Mouse (Mus musculus) megakaryocyte, adult 5-6 weeks (primary cell): ENCODE results near the gene Zcchc14. TPM values are rescaled to one million over a fixed set of nuclear protein-coding genes. Genes with fewer than 3 reads are reported as not detected.
"Not testable (repeated sequence)": the region's sequence is repeated elsewhere in the genome, so short reads cannot be mapped to it uniquely, and the experiment has no call there.

ENCODE experiments used
- ATAC-seq: 2 replicates; pipeline ENCODE4 v1.8.0; 2016; ENCODE audit warnings: mild to moderate bottlenecking, inconsistent platforms; ENCODE audit not compliant: poor library complexity, severe bottlenecking
- total RNA-seq, 2 experiments: library from RNA; stranded (forward) in 1 of 2; stranded (reverse) in 1 of 2; fragments of 153-499, 151-499 nt in 1 of 2; fragments of 221-1000, 200-1000 nt in 1 of 2; gene quantifications; 2 replicates each; pipeline versions ENCODE4 v1.2.3 to v1.2.4; 2015 to 2017

Zcchc14 gene
- total RNA-seq, 2 experiments from 2014 or later = 0.56 to 0.99 TPM

DNA sequence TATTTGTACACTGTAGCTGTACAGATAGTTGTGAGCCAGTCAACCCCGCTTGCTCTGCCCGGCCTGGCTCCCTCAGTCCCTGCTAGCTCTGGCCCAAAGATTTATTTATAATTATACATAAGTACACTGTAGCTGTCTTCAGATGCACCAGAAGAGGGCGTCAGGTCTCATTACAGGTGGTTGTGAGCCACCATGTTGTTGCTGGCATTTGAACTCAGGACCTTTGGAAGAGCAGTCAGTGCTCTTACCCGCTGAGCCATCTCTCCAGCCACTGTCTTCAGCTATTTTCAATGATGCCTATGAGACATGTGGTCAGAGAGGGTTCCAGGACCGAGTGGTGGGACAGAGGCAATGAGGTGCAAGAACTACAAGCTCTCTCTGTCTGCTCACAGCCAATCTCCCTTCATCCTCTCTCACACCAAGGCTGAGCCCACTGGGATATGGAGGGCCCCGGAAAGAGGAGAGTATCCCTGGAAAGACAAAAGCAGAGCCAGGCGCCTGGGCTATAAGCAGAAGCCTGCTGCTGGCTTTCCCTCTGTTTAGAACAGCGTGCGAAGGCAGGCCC lies 15.3 kb upstream of the Zcchc14 start:
- not testable (repeated sequence) for ATAC-seq

DNA sequence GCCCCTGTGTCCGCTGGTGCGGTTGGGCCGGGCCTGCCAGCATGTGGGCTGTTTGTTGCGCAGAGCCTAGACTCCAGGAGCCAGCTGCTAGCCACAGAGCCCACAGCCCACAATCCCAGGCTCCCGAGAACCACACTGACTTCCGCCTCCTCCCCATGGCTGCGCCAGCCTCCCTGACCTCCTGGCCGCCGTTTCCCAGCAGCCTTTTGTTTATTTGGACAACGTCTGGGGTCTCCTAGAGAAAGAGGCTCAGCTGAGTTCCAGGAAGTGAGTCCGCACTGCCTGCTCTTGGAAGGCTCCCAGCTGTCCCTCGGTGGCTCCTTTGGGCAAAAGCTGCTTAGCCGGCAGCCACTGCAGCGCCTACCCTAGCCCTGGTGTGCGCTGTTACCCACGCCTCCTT lies 12.6 kb upstream of the Zcchc14 start:
- no peak for ATAC-seq

DNA sequence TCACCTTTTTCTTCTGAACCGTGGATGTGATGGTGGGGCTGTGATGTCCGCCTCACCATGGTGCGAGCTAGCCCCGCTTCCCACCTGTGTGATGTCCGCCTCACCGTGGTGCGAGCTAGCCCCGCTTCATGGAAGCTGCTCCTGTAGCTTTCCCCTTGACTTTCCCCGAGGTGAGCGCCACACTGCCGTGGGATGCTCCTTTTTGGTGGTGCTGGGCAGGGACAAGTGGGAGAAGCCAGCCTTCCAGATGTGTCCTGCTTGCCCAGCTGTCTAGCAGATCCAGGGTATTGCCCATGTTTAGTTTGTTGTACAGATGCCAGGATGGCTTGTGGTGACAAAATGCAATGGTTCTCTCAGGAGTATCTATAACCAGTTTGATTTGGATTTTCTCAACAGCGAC lies 10.4 kb upstream of the Zcchc14 start:
- no peak for ATAC-seq

DNA sequence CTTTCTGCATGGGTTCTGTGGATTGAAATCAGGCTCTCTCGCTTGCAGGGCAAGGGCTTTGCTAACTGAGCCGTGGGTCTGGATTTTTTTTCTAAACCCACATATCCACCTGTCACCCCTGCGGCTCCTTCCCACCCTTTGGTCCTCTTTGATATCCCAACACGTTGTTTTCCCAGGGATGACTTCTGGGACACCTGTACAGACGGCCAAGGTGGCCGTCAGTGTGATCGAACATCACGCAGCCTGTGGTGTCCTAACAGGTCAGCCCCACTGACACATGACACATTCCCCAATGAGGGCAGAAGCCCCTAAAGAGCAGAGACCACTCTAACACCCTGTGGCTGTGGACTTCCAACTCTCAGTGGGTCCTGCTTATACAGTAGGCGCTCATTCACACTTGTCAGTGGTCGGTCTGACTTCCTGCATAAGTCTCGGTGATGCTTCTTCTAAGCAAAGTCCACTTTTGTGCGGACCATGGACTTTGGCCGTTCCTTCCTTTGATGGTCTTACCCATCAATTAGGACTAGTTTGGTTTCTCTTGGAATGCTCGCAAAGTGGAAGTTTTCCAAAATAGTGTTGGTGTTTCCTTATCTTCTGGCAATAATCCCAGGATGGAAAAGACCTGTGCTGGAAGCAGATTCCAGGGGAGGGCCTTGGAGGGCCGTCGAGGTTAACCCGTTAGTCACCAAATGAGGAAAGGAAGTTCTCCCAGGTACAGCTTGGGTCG lies 9.1 kb upstream of the Zcchc14 start:
- ATAC-seq = no peak

DNA sequence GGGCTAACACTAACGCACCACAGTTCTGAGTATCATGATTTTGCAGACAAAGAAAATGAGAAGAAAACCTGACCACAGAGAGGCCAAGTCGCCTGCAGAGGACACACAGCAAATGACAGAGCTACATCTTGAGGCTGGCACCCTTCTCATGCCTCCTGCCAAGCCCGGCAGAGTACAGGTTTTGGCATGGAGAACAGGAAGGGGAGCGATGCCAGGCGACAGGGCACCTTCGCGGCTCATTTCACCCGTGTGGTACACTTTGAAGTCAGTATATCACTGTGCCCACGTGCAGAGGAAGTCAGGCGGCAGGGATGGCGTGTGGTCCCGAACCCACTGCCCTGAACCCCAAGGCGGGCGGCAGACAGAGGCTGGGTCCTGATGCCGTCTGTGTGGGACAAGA lies 7.9 kb upstream of the Zcchc14 start:
- no peak for ATAC-seq

DNA sequence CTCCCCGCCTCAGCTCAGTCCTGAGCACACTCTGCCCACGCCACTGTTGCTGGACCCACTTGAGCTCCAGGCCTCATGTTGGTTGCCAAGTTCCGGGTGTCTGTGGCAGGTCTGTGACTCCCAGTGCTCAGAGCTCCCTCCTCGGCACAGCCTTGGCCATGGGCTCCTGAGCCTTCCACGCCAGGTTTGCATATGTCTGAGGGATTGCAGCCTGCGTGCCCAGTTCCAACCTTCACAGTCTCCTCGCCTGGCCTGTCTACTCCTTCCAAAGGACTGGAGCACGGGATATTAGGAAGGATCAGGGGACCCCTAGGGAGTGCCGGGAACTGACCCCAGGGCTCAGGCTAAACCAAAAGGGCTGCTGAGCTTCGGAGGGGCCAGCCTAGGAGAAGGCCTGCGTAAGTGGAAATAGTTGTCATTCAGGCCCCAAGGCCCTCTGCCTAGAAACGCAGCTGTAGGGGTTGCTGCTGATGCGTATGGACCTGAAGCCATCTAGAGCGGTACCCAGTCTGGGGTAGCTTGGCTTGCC lies 2.3 kb upstream of the Zcchc14 start:
- no peak for ATAC-seq

DNA sequence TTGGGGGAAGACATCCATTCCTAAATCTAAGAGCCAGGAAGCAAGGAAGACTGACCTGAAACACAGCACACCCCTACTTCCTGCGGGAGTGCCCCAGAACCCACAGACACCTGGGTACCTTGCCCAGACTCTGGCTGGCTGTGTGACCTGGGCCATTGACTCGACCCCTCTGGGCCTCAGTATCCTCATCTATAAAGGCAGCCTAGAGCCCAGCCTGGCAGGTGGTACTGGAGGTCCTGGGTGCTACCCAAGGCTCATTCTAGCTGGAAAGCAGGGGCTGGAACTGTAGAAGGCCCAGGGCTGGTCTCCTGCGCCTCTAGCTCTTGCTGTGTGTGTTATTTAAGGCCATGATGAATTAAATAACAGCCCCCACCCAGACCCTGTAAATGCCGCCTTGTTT lies 1.4 kb upstream of the Zcchc14 start:
- no peak for ATAC-seq

DNA sequence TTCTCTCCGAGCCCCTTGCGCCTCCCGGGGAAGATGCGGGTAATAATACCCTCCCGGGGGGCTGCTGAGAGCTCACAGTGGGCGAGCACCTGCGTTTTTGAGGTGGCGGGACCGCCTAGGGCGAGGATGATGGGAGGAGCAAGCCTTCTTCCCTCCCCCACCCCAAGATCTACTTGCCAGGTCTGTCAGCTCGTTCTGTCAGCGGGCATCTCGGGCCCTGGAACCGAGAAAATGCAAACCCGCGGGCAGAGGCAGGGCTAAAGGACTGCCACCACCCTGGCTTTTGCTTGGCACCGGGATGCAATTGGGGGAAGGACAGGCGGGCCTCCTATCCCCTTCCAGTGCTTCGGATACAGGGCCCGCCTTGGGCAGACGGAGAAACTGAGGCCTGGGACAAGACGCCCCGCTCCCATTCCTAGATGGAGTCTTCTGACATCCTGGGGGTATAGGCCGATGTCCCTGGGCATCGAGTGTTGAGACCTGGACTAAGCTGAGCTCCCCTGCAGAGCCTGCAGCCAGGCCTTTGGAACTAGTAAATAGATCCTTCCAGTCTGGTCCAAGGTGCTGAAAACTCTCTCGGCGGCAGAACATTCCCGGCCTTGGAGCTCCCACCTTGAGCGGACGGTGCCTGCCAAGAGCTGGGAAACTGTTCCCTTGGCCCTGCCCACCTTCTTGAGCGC lies 779 bp upstream of the Zcchc14 start:
- ATAC-seq = no peak

DNA sequence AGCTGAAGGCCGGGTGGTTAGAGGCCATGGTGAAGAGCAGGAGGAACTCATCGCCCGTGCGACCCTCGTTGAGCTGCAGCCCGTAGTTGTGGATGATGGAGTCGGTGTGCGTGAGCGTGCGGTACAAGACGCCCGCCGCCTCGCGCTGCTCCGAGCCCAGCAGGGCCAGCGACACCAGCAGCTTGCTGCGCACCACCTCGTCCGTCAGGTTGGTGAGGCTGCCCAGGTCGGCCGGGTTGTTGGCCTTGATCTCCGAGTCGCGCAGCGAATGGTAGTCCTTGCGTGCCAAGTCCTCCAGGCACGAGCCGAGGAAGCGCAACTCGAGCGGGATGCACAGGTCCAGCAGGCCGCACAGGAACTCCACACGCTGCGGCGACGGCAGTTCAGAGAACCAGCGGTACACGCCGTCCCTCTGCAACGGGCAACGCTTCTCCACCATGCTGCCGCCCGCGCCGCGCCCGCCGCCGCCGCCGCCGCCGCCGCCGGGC lies 783 bp downstream of the Zcchc14 start:
- no peak for ATAC-seq

DNA sequence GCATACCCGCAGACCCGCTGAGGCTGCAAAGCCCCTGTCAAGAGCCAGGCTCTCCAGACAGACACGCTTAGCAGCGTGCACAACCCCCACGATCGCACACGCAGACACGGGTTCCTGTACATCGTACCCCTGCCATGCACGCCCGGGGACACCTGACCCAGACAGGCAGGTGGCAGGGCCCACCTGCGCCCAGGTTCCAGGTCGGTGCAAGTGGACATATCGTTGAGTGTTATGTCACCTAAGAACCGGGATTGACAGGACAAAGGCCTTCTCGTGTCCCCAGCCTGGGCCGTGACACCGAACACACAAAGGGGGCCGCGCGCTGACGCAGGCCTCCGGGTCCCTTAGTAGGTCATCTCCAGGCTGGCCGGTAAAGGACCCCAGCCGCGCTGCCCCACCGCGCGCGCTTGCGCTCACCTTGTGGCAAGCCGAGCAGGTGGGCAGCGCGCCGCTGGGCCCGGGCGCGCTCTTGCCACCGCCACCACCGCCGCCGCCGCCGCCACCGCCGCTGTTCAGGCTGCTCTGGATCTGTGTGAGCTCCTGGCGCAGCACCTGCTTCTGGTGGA lies 1.3 kb downstream of the Zcchc14 start:
- ATAC-seq = no peak

DNA sequence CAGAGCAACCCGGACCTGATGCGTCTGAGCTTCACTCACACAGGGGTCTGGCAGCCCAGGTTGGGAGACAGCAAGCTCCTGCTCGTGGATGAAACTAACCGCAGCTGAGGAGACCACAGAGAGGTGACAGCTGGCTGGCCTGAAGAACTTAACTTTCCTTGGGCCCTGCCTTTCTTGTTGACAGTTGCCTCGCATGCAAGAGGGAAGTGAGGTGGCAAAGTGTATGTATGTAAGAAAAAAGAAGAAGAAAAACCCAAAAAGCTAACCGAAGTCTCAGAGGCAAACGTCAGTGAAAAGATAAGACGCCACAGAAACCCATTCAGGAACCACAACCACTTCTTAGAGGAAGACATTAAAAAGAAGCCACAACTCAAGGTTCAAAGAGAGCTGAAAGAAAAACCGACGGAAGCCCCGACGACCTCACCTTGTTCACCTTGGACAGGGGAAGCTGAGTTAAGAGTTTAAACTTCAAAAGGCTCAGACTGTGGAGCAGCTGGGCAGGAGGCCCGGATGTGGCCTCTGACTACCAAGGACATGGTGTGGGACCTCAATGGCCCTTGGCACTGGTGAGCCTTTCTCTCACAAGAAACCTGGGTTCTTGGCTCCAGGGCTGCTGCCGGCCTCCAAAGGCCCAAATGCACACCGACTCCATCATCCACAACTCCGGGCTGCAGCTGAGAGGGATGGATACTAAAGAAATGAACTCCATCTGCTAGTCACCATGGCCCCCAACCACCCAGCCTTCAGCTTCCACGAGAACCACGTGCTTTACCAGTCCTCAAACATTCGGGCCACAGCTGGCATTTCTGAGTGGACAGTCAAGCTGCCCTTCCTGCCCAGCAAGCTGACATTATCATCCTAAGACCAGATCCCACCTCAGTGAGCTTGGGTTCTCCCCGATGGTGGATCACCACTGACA lies 2.1 kb downstream of the Zcchc14 start:
- ATAC-seq = 0 out of 2 replicates have a peak, but pooled peaks have one; percentile 15

DNA sequence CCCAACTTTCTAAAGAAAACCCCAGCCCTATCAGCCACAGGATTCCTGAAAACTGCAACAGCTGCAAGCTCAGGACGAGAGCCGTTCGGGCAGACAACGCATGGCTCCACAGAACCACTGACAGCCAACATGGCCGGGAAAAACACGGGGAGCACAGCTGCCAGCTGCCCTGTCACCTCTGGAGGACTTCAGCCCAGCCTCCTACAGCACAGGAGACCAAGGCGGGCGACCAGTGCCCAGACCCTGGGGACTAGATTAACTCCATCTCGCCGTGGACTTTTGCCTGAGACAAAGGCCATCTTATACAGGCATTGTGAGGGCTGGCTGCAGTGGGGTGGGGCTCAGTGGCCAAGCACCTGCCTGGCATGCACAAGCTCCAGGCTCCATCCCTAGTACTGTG lies 2.8 kb downstream of the Zcchc14 start:
- ATAC-seq = no peak

DNA sequence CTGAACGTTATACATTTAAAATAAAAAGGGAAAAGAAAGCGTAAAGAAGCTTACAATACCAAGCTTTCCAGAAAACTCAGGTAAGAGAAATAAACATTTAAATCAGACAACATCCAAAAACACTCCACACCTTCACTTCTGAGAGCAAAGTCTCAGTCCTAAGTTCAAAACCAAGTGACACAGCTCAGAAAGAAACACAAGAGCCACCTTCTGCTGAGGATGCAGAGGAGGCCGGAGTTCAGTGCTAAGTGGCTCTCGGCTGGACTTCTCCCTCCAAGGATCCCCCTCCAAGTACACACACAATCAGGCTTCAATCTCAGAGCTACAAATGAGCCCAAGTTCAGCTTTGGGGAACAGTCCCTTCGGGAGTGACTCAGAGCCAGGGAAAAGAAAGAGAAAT lies 3.3 kb downstream of the Zcchc14 start:
- ATAC-seq = no peak

DNA sequence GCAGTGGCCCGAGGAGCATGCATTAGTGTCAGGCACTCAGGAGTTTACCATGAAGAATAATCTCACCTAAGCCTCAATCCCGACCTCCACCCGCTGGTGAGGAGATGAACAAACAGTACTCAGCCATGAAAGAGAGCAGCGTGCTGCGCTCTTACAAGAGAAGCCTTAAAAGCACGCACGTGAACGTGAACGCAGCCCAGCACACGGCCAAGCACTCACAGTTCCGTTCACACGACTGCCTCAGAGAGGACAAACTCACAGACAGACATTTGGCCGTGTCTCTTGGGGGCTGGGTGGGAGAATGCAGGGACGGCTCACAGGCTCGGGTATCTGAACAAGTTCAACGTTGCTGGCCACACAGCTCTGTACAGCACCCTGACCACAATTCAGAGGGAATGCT lies 4.2 kb downstream of the Zcchc14 start:
- no peak for ATAC-seq

DNA sequence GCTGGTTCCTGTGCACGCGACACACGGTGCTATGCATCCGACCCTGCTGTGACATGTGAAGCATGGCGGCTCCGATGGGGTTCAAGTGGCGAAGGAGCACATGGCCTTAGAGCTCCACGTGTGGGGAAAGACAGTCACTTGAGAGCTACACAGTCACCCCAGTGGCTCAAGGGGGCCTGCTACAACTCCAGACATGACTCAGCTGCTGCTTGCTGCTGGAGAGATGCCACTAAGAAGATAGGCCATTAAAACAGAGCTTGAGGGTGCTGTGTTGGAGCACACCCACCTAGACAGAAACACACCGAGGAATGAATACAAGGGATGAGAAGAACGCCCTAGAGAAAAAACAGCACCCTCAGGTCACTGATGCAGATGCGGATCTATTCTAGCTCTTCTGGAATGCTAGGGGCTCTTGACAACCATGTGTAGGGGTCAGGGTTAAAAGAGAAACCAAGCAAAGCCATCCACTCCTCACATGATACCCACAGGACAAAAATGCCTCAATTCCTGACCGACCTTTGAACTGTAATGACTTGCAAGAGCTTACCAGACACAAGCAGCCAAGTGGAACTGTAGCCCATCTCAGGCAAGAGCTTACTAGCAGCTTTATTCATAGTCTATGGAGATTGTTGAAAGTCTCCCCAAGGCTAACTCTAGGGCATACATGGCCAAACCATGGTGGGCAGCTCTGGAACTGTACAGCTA lies 5.0 kb downstream of the Zcchc14 start:
- ATAC-seq = no peak

DNA sequence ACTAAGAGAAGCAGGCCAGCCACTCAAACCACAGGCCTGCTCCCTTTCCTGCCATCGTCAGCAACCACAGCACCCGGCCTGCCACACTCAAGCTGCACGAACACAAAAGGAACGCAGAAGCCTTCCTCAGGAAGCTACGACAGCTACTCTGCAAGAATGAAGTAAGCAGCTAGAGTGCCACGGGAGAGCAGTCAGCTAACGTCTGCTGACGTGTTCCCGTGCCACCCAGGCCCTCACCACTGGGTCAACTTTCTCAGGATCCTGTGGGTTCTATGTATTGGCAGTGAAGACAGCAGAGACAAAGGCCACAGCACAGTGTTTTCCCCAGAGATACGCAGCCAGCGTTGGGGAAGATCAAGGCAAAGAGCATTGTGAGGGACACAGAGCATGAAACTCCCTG lies 9.3 kb downstream of the Zcchc14 start:
- ATAC-seq = no peak

DNA sequence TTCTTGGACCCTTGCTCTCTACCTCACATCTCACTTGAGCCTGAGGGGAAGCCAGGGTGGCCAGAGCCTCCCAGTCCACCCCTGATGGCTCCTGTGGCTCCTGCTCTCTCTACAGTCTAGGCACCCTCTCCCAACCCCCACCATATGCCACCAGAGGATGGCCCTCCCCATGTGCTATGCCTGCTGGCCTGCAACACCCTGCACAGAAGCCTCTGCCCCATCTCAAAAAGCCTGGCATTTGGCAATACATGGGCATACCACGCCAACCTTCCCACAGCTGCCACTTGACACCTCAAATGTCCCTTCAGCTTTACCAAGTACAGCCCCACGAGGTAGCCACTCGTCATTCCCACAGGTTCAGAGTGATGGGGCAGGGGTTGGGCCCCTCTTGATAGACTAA lies 9.9 kb downstream of the Zcchc14 start:
- ATAC-seq = no peak

DNA sequence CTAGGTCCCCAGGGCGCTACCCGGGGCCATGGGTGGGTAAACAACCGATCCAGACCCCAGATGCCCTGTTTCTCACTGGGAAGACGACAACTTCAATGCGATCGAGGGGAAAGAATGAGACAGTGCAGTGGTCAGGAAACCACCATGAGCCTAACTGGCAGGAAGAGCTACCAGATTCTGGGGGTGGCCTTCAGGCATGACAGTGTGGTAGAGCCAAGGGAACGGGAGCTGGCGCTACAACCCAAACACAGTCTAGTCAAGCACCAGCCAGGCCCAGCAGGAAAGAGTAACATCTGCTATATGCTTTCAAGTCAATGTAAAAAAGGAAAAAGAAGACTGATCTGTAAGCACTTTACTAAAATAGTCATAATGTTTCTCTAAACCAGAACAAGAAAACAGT lies 16.5 kb downstream of the Zcchc14 start:
- no peak for ATAC-seq

DNA sequence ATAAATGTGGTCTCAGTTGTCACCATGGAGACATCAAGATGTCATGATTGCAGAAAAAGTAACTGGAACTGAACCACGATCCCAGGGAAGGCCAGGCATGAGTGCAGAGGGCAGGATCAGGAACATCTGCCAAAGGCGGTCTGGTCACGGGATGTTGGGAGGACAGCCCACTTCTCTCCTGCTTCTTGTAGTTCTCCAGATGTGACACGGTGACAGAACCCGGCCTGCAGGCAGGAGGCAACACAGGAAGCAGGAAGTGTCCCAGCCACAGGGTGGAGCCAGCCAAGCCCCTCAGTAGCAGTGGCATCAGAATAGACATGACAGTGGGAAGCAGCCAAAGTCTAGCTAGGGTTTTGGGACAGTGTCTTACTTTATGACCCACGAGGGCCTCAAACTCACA lies 17.2 kb downstream of the Zcchc14 start:
- no peak for ATAC-seq

DNA sequence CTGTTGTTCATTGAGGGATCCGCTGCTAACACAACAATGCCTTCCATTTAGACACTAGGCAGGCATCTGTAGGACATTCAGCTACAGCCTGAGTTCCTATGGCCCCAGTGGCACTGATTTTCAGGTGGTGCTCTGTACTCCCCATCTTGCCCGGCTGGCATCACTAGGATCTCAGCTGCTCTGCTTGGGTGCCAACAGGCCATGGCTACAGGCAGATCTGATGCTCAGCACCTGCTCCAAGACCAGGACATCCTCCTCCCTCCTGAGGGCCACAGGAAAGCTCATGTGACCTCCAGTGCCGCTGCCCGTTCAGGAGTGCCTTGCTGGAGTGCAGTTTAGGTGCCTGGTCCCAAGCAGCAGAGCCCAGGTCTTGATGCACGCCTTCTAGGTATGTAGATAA lies 20.3 kb downstream of the Zcchc14 start:
- ATAC-seq = no peak
